Mouse (Mus musculus) kidney, adult 2 months (tissue): ENCODE results near the gene Prtg. TPM values are rescaled to one million over a fixed set of nuclear protein-coding genes. Genes with fewer than 3 reads are reported as not detected.

Experiments
- DNase-seq: peaks from one replicate; pipeline ENCODE4 v3.0.0; 2021
- H3K27ac ChIP-seq: fragments of 200-500 bp; 2 replicates; pipeline ENCODE4 v1.5.1; 2012; ENCODE audit warnings: low read depth, low read length, control low read depth, inconsistent platforms; ENCODE audit not compliant: insufficient read depth
- H3K27me3 ChIP-seq: fragments of 200-500 bp; replicated peaks from 2 replicates; pipeline ENCODE4 v1.6.1; 2012; ENCODE audit warnings: mild to moderate bottlenecking, moderate library complexity, low read length, inconsistent platforms; ENCODE audit not compliant: control insufficient read depth, insufficient read depth
- H3K36me3 ChIP-seq: fragments of 200-500 bp; 2 replicates; pipeline ENCODE4 v1.6.1; 2012; ENCODE audit warnings: mild to moderate bottlenecking, moderate library complexity, low read length, inconsistent platforms; ENCODE audit not compliant: control insufficient read depth, insufficient read depth
- H3K4me1 ChIP-seq: fragments of 200-500 bp; 2 replicates; pipeline ENCODE4 v1.6.1; 2011; ENCODE audit warnings: low read length; ENCODE audit not compliant: control insufficient read depth, insufficient read depth
- H3K4me3 ChIP-seq: fragments of 200-500 bp; 2 replicates; pipeline ENCODE4 v1.5.1; 2011; ENCODE audit warnings: mild to moderate bottlenecking, low read depth, low read length, control low read depth; ENCODE audit not compliant: insufficient read depth
- CTCF ChIP-seq: fragments of 200-500 bp; conservative IDR thresholded peaks from 2 replicates; pipeline ENCODE4 v1.5.1; 2011; ENCODE audit warnings: low read depth, mild to moderate bottlenecking, control low read depth, low read length, moderate library complexity, mixed read lengths; ENCODE audit not compliant: insufficient read depth, insufficient read length
- POLR2A ChIP-seq: fragments of 200-500 bp; IDR thresholded peaks from one replicate; pipeline ENCODE4 v1.6.1; 2011; ENCODE audit warnings: low read depth, low read length, control low read depth
- WGBS: fragments of 180-500 bp; shearing (Covaris S2); methylation state at CpG from one replicate; pipeline ENCODE4 v1.1.7; 2018; 5-methylcytosine and 5-hydroxymethylcytosine counted together
- polyA plus RNA-seq: library from polyadenylated mRNA; depleted of rRNA; stranded (reverse); fragments of >200 nt; gene quantifications from 2 replicates; pipeline ENCODE4 v1.2.3, GENCODE M21; 2012; rRNA removed

Gene Prtg
- 0.06 and 0.15 TPM in 2 replicates for polyA plus RNA-seq

DNA sequence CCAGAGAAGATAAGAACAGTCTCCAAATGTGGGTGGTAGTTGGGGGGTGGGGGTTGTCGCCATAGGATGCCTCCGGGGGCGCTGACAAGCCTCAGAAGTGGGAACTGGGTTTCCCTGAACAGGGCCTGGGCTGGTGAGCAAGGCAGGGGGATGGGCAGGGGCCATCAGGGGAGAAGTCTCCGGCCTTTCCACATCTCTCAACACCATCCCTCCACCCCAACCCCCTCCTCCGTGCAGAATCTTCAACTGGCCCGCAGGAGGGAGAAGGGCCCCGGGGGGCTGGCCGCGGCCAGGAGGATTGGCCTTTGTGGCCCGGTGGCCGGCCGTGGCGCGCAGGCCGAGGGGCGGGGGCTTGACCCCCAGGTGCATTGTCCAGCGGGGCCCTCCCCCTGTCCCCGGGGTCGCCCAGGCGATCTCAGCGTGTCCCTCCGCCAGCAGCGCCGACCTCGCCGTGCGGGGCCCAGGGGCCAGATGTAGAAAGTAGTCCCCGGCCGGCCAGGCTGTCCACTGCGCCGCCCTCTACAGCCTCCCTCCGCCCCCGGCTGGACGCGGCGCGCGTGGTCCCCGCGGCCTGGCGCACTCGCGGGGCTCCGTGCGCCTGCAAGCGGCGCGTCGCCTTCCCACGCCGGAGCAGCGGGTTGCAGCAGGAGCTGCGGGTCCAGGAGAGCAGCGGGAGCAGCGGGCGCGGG is at the start of gene Prtg:
Gene Prtg (plus strand): TSS at position 144 of the 689 bp plus-strand sequence.
- 3% methylated on average over 54 of the region's 57 CpGs for WGBS

DNA sequence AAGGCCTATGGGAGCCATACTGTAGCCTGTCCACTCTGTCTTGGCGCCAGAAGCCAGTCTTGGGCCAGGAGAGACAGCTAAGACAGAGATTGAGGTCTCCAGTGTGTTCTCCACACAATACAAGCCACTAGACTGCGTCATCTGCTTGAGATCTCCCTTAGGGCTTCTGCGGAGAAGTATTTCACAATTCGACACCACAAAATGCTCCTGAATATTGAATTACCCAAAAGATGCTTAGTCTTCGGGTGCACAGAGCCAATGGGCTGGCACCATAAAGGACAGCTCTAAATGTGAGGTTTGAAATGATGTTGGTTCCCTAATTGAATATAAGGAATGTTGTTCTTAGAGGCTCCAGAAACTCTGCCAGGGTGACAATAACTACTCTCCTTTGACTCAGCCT is 49.5 kb upstream of the Prtg start:
- no peak overlapping the region for H3K4me3 ChIP-seq
- no peak for DNase-seq
- H3K36me3 ChIP-seq = no peaks in the 10 kb centered on the region
- no peak overlapping the region for H3K27ac ChIP-seq
- TF ChIP-seq CTCF (no peak), POLR2A (no peak)
- no peaks in the 10 kb centered on the region for H3K4me1 ChIP-seq
- no peaks in the 10 kb centered on the region for H3K27me3 ChIP-seq
- 82% methylated on average over 5 of the region's 5 CpGs for WGBS

More for the DNA sequence above, at the start of gene Prtg:
- H3K4me3 ChIP-seq = peak within 1 kb of the TSS; percentile 51
- peaks cover 5% of the 10 kb centered on the region for H3K27me3 ChIP-seq
- TF ChIP-seq CTCF (no peak), POLR2A (no peak)
- H3K4me1 ChIP-seq = no peaks in the 10 kb centered on the region
- no peaks in the 10 kb centered on the region for H3K36me3 ChIP-seq
- DNase-seq = no peak
- H3K27ac ChIP-seq = no peak within 1 kb of the TSS

DNA sequence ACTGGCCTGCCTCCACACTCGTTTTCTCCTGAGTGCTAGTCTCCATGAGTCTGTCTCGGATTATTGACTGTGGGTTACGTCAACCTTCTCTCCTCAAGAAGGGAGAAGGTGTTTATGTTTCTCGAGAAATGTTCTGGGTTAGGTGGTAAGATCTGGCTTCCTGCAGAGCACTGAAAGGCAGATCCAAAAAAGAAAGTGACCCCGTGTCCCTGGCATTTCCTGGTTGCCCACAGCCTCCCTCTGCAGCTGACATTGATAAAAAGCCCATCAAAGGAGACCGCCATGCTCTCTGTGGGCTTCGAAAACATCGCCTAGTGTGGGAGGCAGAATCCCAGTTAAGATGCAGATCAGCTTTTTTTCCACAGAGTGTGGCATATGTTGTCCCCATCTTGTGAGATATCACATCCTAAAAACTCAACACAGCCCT is 48.0 kb upstream of the Prtg start:
- DNase-seq = no peak
- H3K4me3 ChIP-seq = no peak overlapping the region
- H3K4me1 ChIP-seq = no peaks in the 10 kb centered on the region
- H3K27me3 ChIP-seq = no peaks in the 10 kb centered on the region
- TF ChIP-seq CTCF (no peak), POLR2A (no peak)
- WGBS = 37% methylated on average over 8 of the region's 8 CpGs
- no peak overlapping the region for H3K27ac ChIP-seq
- H3K36me3 ChIP-seq = no peaks in the 10 kb centered on the region

DNA sequence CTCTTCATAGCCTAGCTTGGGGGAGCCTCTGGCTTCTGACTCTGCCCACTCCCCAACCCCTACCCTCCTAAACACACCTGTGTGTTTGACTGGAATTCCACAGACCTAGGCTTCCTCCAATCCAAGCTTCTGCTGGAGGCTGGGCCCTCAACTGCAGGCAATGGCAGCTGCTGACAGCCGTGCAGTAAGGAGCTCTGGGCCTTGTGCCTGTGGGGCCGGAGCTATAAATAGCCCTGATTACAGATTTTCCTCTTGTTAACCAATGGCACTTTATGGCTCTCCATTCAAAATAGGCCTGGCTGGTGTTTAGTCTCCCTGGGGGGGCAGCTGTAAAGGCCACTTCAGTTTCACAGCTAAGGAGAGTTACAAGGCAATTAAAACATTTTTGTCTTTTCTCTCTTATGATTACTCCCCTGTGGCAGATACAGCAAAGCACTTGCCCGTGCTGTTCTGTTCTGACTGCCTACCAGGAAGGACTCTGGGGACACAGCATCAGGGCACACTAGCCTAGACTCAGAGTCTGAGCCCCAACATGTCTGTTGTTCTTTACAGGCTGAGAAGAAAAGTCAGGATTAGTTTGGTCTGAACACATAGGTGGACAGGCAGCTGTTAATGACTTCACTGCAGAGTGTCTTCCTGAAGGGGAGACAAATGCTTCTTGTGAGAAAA is 43.5 kb upstream of the Prtg start:
- no peak for DNase-seq
- Histone ChIP-seq H3K27ac (no peak overlapping the region), H3K27me3 (no peaks in the 10 kb centered on the region), H3K36me3 (no peaks in the 10 kb centered on the region), H3K4me1 (no peaks in the 10 kb centered on the region; the same call in 1 of the 2 replicates), H3K4me3 (no peak overlapping the region)
- WGBS = 38% methylated on average over 3 of the region's 3 CpGs
- TF ChIP-seq POLR2A (no peak), CTCF (no peak)

DNA sequence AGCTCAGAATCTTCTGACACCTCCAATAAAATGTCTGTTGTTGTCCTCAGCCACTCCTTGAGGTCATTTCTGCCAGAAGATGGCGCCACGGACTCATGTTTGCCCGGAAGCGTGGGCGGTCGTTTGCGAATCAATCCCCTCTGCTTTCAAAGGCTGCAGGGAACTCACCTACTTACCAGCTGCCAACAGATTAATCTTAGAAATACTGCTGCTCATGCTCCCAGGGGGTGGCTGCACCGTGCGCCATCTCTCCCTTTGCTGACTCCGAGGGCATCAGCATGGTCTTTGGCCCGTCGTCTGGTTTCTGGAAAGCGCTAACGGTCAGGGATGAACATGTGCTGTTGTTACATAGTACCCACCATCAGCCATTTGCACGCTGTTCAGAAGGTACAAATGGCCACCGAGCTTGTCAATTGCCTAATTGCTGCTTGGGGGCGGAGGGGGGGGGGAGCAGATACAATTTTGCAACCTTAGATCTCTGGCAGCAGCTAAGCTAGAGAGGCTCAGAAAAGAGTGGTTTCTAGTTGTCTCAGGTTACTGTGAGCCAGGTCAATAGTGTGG is 39.8 kb upstream of the Prtg start:
- 1% methylated on average over 17 of the region's 17 CpGs for WGBS
- Histone ChIP-seq H3K27me3 (no peaks in the 10 kb centered on the region), H3K4me3 (peak overlapping the region; percentile 42), H3K27ac (no peak overlapping the region), H3K4me1 (no peaks in the 10 kb centered on the region; the same call in 1 of the 2 replicates), H3K36me3 (no peaks in the 10 kb centered on the region)
- TF ChIP-seq CTCF (peak; percentile 86), POLR2A (no peak)
- peak; percentile 81 for DNase-seq

DNA sequence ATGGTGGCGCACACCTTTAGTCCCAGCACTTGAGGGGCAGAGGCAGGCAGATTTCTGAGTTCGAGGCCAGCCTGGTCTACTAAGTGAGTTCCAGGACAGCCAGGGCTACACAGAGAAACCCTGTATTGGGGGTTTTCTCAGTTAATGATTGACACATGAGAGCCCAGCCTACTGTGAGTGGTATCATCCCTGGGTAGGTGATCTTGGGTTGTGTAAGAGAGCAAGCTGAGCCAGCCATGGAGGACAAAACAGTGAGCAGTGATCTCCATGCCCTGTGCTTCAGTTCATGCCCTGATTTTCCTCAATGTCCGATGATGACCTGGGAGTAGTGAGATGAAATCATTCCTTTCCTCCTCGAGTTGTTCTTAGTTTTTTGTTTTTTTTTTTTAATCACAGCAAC is 31.7 kb upstream of the Prtg start:
- H3K27me3 ChIP-seq = no peaks in the 10 kb centered on the region
- peak; percentile 10 for DNase-seq
- H3K4me3 ChIP-seq = no peak overlapping the region
- H3K27ac ChIP-seq = no peak overlapping the region
- no peaks in the 10 kb centered on the region for H3K36me3 ChIP-seq
- no peaks in the 10 kb centered on the region for H3K4me1 ChIP-seq
- WGBS = 72% methylated on average over 4 of the region's 4 CpGs
- no peak for TF ChIP-seq POLR2A
- TF ChIP-seq CTCF = no peak

DNA sequence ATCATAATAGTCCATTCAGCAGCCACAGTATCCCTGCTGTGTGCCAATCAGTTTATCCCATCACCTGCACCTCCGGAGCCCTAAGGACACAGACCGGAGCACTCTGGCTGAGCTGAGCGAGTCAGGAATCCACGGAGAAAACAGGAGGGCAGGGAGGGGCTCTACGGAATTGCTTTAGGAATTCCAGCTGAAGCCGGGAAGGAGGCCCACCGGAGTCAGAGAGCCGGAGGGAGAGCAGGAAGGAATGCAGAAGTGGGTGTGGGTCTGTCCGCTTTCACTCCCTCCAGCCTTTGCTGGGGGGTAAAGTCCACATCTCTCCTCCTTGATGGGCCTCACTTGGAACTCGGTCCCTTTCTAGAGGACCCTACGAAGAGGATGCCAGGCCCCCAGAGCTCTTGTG is 27.7 kb upstream of the Prtg start:
- DNase-seq = no peak
- 54% methylated on average over 11 of the region's 11 CpGs for WGBS
- TF ChIP-seq CTCF = no peak
- no peak for TF ChIP-seq POLR2A
- Histone ChIP-seq H3K27me3 (no peaks in the 10 kb centered on the region), H3K36me3 (no peaks in the 10 kb centered on the region), H3K4me1 (no peaks in the 10 kb centered on the region), H3K4me3 (no peak overlapping the region), H3K27ac (no peak overlapping the region)
